Mouse (Mus musculus): ENCODE results near the gene Chst11. TPM values are rescaled to one million over a fixed set of nuclear protein-coding genes. Genes with fewer than 3 reads are reported as not detected.

The Chst11 gene
- polyA plus RNA-seq, 1 experiment from 2014 or later, result 2.5 TPM

- Histone ChIP-seq H3K27ac (no peak overlapping the region), H3K4me2 (no peak overlapping the region), H3K4me3 (replicated peaks) (no peak overlapping the region), H3K9ac (replicated peaks) (no peak overlapping the region), H3K36me3 (no peaks in the 10 kb centered on the region), H3K4me1 (replicated peaks) (peaks cover 28% of the 10 kb centered on the region), H3K27me3 (peaks cover 19% of the 10 kb centered on the region), H3K9me3 (no peaks in the 10 kb centered on the region)
- 96% methylated on average over 3 of the region's 3 CpGs for WGBS
- ATAC-seq (ENCODE audit: insufficient number of reproducible peaks, insufficient read depth, low FRiP score, low TSS enrichment, low read depth), result no peak
Measured at GRCm38 (mm10) chr10:83015919-83016318, 30.6 kb downstream of the Chst11 start.

- Histone ChIP-seq H3K9ac (replicated peaks) (no peak overlapping the region), H3K27ac (no peak overlapping the region), H3K36me3 (no peaks in the 10 kb centered on the region), H3K4me3 (replicated peaks) (no peak overlapping the region), H3K27me3 (peaks cover 28% of the 10 kb centered on the region), H3K4me2 (no peak overlapping the region), H3K4me1 (replicated peaks) (peaks cover 32% of the 10 kb centered on the region), H3K9me3 (no peaks in the 10 kb centered on the region)
- ATAC-seq (ENCODE audit: insufficient number of reproducible peaks, insufficient read depth, low FRiP score, low TSS enrichment, low read depth), result no peak
- 88% methylated on average over 13 of the region's 13 CpGs for WGBS
Measured at GRCm38 (mm10) chr10:83016779-83017178, 31.5 kb downstream of the Chst11 start.

GRCm38 (mm10) chr10:83017760-83018498 lies 32.6 kb downstream of the Chst11 start:
- Histone ChIP-seq H3K4me2 (no peak overlapping the region), H3K4me3 (replicated peaks) (no peak overlapping the region), H3K9me3 (no peaks in the 10 kb centered on the region), H3K27ac (no peak overlapping the region), H3K9ac (replicated peaks) (no peak overlapping the region), H3K36me3 (no peaks in the 10 kb centered on the region), H3K4me1 (replicated peaks) (peaks cover 40% of the 10 kb centered on the region), H3K27me3 (peaks cover 30% of the 10 kb centered on the region)
- 58% methylated on average over 21 of the region's 21 CpGs for WGBS
- no peak for ATAC-seq (ENCODE audit: insufficient number of reproducible peaks, insufficient read depth, low FRiP score, low TSS enrichment, low read depth)

GRCm38 (mm10) chr10:83018521-83018920 lies 33.2 kb downstream of the Chst11 start:
- Histone ChIP-seq H3K4me2 (no peak overlapping the region), H3K4me3 (replicated peaks) (no peak overlapping the region), H3K4me1 (replicated peaks) (peaks cover 43% of the 10 kb centered on the region), H3K27me3 (peaks cover 30% of the 10 kb centered on the region), H3K9ac (replicated peaks) (no peak overlapping the region), H3K36me3 (no peaks in the 10 kb centered on the region), H3K9me3 (no peaks in the 10 kb centered on the region), H3K27ac (no peak overlapping the region)
- no peak for ATAC-seq (ENCODE audit: insufficient number of reproducible peaks, insufficient read depth, low FRiP score, low TSS enrichment, low read depth)
- 62% methylated on average over 2 of the region's 5 CpGs for WGBS

- Histone ChIP-seq H3K27ac (no peak overlapping the region), H3K9me3 (no peaks in the 10 kb centered on the region), H3K27me3 (peaks cover 30% of the 10 kb centered on the region), H3K4me1 (replicated peaks) (peaks cover 50% of the 10 kb centered on the region), H3K4me3 (replicated peaks) (no peak overlapping the region), H3K9ac (replicated peaks) (no peak overlapping the region), H3K36me3 (no peaks in the 10 kb centered on the region), H3K4me2 (no peak overlapping the region)
- no peak for ATAC-seq (ENCODE audit: insufficient number of reproducible peaks, insufficient read depth, low FRiP score, low TSS enrichment, low read depth)
- WGBS, result 56% methylated on average over 19 of the region's 19 CpGs
Measured at GRCm38 (mm10) chr10:83019497-83020270, 34.4 kb downstream of the Chst11 start.

GRCm38 (mm10) chr10:83022616-83023015 lies 37.3 kb downstream of the Chst11 start:
- 91% methylated on average over 1 of the region's 1 CpGs for WGBS
- no peak for ATAC-seq (ENCODE audit: insufficient number of reproducible peaks, insufficient read depth, low FRiP score, low TSS enrichment, low read depth)

GRCm38 (mm10) chr10:83026174-83026573 lies 40.9 kb downstream of the Chst11 start:
- no peaks in the 10 kb centered on the region for H3K36me3 ChIP-seq
- H3K27me3 ChIP-seq, result peaks cover 37% of the 10 kb centered on the region
- H3K27ac ChIP-seq, result no peak overlapping the region
- 76% methylated on average over 5 of the region's 5 CpGs for WGBS
- H3K4me3 ChIP-seq (replicated peaks), result no peak overlapping the region
- no peak overlapping the region for H3K4me2 ChIP-seq
- peaks cover 47% of the 10 kb centered on the region for H3K4me1 ChIP-seq (replicated peaks)
- no peak overlapping the region for H3K9ac ChIP-seq (replicated peaks)
- no peaks in the 10 kb centered on the region for H3K9me3 ChIP-seq
- ATAC-seq (ENCODE audit: insufficient number of reproducible peaks, insufficient read depth, low FRiP score, low TSS enrichment, low read depth), result no peak

More at GRCm38 (mm10) chr10:83022616-83023015, 37.3 kb downstream of the Chst11 start:
- Histone ChIP-seq H3K9me3 (no peaks in the 10 kb centered on the region), H3K4me3 (replicated peaks) (no peak overlapping the region), H3K9ac (replicated peaks) (no peak overlapping the region), H3K4me2 (no peak overlapping the region), H3K36me3 (no peaks in the 10 kb centered on the region), H3K27me3 (peaks cover 36% of the 10 kb centered on the region), H3K27ac (no peak overlapping the region), H3K4me1 (replicated peaks) (peaks cover 57% of the 10 kb centered on the region)

GRCm38 (mm10) chr10:83027673-83028072 lies 42.4 kb downstream of the Chst11 start:
- Histone ChIP-seq H3K27me3 (peaks cover 40% of the 10 kb centered on the region), H3K36me3 (no peaks in the 10 kb centered on the region), H3K4me3 (replicated peaks) (no peak overlapping the region), H3K27ac (no peak overlapping the region), H3K4me2 (no peak overlapping the region), H3K4me1 (replicated peaks) (peaks cover 47% of the 10 kb centered on the region), H3K9ac (replicated peaks) (no peak overlapping the region), H3K9me3 (no peaks in the 10 kb centered on the region)
- WGBS, result 89% methylated on average over 6 of the region's 6 CpGs
- no peak for ATAC-seq (ENCODE audit: insufficient number of reproducible peaks, insufficient read depth, low FRiP score, low TSS enrichment, low read depth)

GRCm38 (mm10) chr10:83030103-83030661 lies 44.9 kb downstream of the Chst11 start:
- H3K4me3 ChIP-seq (replicated peaks), result no peak overlapping the region
- no peaks in the 10 kb centered on the region for H3K36me3 ChIP-seq
- peaks cover 64% of the 10 kb centered on the region for H3K27me3 ChIP-seq
- H3K4me2 ChIP-seq, result no peak overlapping the region
- no peaks in the 10 kb centered on the region for H3K9me3 ChIP-seq
- WGBS, result 55% methylated on average over 5 of the region's 5 CpGs
- no peak for ATAC-seq (ENCODE audit: insufficient number of reproducible peaks, insufficient read depth, low FRiP score, low TSS enrichment, low read depth)
- peaks cover 33% of the 10 kb centered on the region for H3K4me1 ChIP-seq (replicated peaks)
- H3K27ac ChIP-seq, result no peak overlapping the region
- no peak overlapping the region for H3K9ac ChIP-seq (replicated peaks)

GRCm38 (mm10) chr10:83030928-83031327 lies 45.6 kb downstream of the Chst11 start:
- peaks cover 66% of the 10 kb centered on the region for H3K27me3 ChIP-seq

GRCm38 (mm10) chr10:83031561-83031960 lies 46.3 kb downstream of the Chst11 start:
- no peak overlapping the region for H3K4me2 ChIP-seq
- peaks cover 72% of the 10 kb centered on the region for H3K27me3 ChIP-seq
- ATAC-seq (ENCODE audit: insufficient number of reproducible peaks, insufficient read depth, low FRiP score, low TSS enrichment, low read depth), result no peak
- no peaks in the 10 kb centered on the region for H3K9me3 ChIP-seq
- H3K27ac ChIP-seq, result no peak overlapping the region
- WGBS, result 88% methylated on average over 4 of the region's 4 CpGs
- no peaks in the 10 kb centered on the region for H3K36me3 ChIP-seq
- peaks cover 37% of the 10 kb centered on the region for H3K4me1 ChIP-seq (replicated peaks)
- no peak overlapping the region for H3K9ac ChIP-seq (replicated peaks)
- H3K4me3 ChIP-seq (replicated peaks), result no peak overlapping the region

More at GRCm38 (mm10) chr10:83030928-83031327, 45.6 kb downstream of the Chst11 start:
- Histone ChIP-seq H3K9ac (replicated peaks) (no peak overlapping the region), H3K4me1 (replicated peaks) (peaks cover 31% of the 10 kb centered on the region), H3K4me3 (replicated peaks) (no peak overlapping the region), H3K9me3 (no peaks in the 10 kb centered on the region), H3K4me2 (no peak overlapping the region), H3K27ac (no peak overlapping the region), H3K36me3 (no peaks in the 10 kb centered on the region)
- WGBS, result 59% methylated on average over 6 of the region's 6 CpGs
- no peak for ATAC-seq (ENCODE audit: insufficient number of reproducible peaks, insufficient read depth, low FRiP score, low TSS enrichment, low read depth)

All from limb, embryonic 12.5 days (tissue).